In the genomic region with DNA sequence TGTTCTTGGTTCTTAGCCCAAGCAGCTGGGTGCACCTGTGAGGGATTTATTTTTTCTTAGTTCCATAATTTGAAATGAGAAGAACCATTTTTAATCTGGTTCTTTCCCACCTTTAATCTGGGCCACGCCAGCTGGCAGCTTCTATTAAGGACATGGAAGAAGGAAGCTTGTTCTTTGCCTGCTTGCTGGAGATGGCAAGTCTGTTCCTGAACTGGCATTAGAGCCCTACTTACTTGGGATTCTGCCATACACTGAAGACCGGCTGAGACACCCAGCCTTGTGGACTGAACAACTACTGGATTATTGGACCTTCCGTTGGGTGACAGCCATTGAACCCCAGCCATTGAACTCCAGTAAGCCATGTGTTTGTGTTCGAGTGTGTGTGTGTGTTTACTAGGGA, we compare ENCODE assay signal across 10 mouse cellular contexts. TPM values are rescaled to one million over a fixed set of nuclear protein-coding genes. Genes with fewer than 3 reads are reported as not detected.
DNase-seq lines count a peak whose midpoint lies in the region; ATAC-seq and TF ChIP-seq lines count a peak whose summit lies in the region.
"Had no signal": no experiment of that assay in that cellular context is flagged by ENCODE, and none has a peak within 500 bp of the region (broad histone marks: within the 10 kb centered on the region; RNA-seq: fewer than 3 reads in every experiment).

No protein-coding gene starts in this region.

- DNase-seq in heart, postnatal 14 days: no peak
- DNase-seq in MEL (ENCODE audit: low read depth, low spot score): peak; percentile 58
- no peak for DNase-seq in forebrain, embryonic 11.5 days (ENCODE audit: low spot score)
- no peak for DNase-seq in liver, postnatal 0 days
- no peak for DNase-seq in urinary bladder, postnatal 10 days (ENCODE audit: low spot score)
- DNase-seq in gastrocnemius, postnatal 25 days: no peak
- DNase-seq in gastrocnemius, postnatal 10 days: no peak
- DNase-seq: adrenal gland, postnatal 36 days; kidney, adult 9 months had no signal

- no peak for ATAC-seq in heart, embryonic 16.5 days (replicated peaks; ENCODE audit: extremely low read depth, insufficient read depth, low FRiP score)
- no peak for ATAC-seq in forebrain, embryonic 11.5 days (replicated peaks; ENCODE audit: low FRiP score)
- ATAC-seq in liver, postnatal 0 days: no peak

- no peak overlapping the region for H3K27ac ChIP-seq in heart, embryonic 16.5 days (ENCODE audit: low read length)
- 0 out of 2 replicates have a peak overlapping the region, but pooled peaks have one; percentile 7 for H3K27ac ChIP-seq in MEL (ENCODE audit: control insufficient read depth, low read depth, low read length)
- H3K27ac ChIP-seq in forebrain, embryonic 11.5 days (ENCODE audit: low read depth, low read length): no peak overlapping the region
- H3K27ac ChIP-seq in liver, postnatal 0 days (ENCODE audit: low read depth): peak overlapping the region; percentile 99; the same call in 1 of the 2 replicates

- H3K9ac ChIP-seq in heart, embryonic 16.5 days (ENCODE audit: low read length): no peak overlapping the region
- peak overlapping the region; percentile 74 for H3K9ac ChIP-seq in MEL (ENCODE audit: control insufficient read depth, low read depth, low read length, poor library complexity, severe bottlenecking)
- H3K9ac ChIP-seq in forebrain, embryonic 11.5 days (ENCODE audit: low read length): no peak overlapping the region
- peak overlapping the region; percentile 93 for H3K9ac ChIP-seq in liver, postnatal 0 days (replicated peaks)

- H3K4me2 ChIP-seq in heart, embryonic 16.5 days (ENCODE audit: low read depth, low read length): peak overlapping the region; percentile 91
- peak overlapping the region; percentile 24 for H3K4me2 ChIP-seq in forebrain, embryonic 11.5 days (ENCODE audit: low read depth, low read length, severe bottlenecking)
- H3K4me2 ChIP-seq in liver, postnatal 0 days (ENCODE audit: low read depth, low read length): peak overlapping the region; percentile 70

- H3K9me3 ChIP-seq in heart, embryonic 16.5 days (replicated peaks; ENCODE audit: control insufficient read depth, low read length): no peaks in the 10 kb centered on the region
- H3K9me3 ChIP-seq in MEL (replicated peaks; ENCODE audit: insufficient read depth, low read length): no peaks in the 10 kb centered on the region
- H3K9me3 ChIP-seq in forebrain, embryonic 11.5 days (ENCODE audit: control insufficient read depth, low read length): no peaks in the 10 kb centered on the region
- no peaks in the 10 kb centered on the region for H3K9me3 ChIP-seq in liver, postnatal 0 days (ENCODE audit: low read length)

- TF ChIP-seq EP300 in MEL (IDR thresholded peaks at IDR 0.05; ENCODE audit: low read depth in 1 of 2, low read length in 2 of 2): no peak
- TF ChIP-seq EP300 in liver, postnatal 0 days (IDR thresholded peaks at IDR 0.05; ENCODE audit: low read depth): no peak

- WGBS in heart, embryonic 16.5 days: 89% methylated on average over 4 of the region's 4 CpGs
- WGBS in forebrain, embryonic 11.5 days: 90% methylated on average over 4 of the region's 4 CpGs
- 65% methylated on average over 4 of the region's 4 CpGs for WGBS in liver, postnatal 0 days (ENCODE audit: insufficient replicate concordance)

- TF ChIP-seq POLR2A in MEL (IDR thresholded peaks at IDR 0.05; ENCODE audit: control insufficient read depth in 1 of 2, insufficient read depth in 1 of 2, low read depth in 1 of 2, low read length in 2 of 2, poor library complexity in 1 of 2): no peak

- no peaks in the 10 kb centered on the region for H3K27me3 ChIP-seq in heart, embryonic 16.5 days (ENCODE audit: control insufficient read depth, insufficient read depth, low read length)
- no peaks in the 10 kb centered on the region for H3K27me3 ChIP-seq in MEL (ENCODE audit: control insufficient read depth in 1 of 2, insufficient read depth in 2 of 2, low read length in 2 of 2)
- no peaks in the 10 kb centered on the region for H3K27me3 ChIP-seq in forebrain, embryonic 11.5 days (ENCODE audit: control insufficient read depth, insufficient read depth, low read length)
- H3K27me3 ChIP-seq in liver, postnatal 0 days (ENCODE audit: insufficient read depth, low read length): no peaks in the 10 kb centered on the region

- no peak for TF ChIP-seq RAD21 in MEL (IDR thresholded peaks at IDR 0.05; ENCODE audit: low read depth, low read length)

- peaks cover 18% of the 10 kb centered on the region; the same call in 1 of the 2 replicates for H3K79me2 ChIP-seq in MEL (ENCODE audit: control insufficient read depth, insufficient read depth, low read length, poor library complexity)

- H3K4me3 ChIP-seq in heart, embryonic 16.5 days (ENCODE audit: low read length): no peak overlapping the region
- H3K4me3 ChIP-seq in MEL (ENCODE audit: control insufficient read depth in 1 of 2, insufficient read depth in 1 of 2, low read depth in 2 of 2, low read length in 2 of 2): peak overlapping the region; percentile 22 to 58
- H3K4me3 ChIP-seq in forebrain, embryonic 11.5 days (ENCODE audit: low read depth, low read length): no peak overlapping the region
- peak overlapping the region; percentile 67 for H3K4me3 ChIP-seq in liver, postnatal 0 days (ENCODE audit: low read depth, low read length)

- H3K4me1 ChIP-seq in heart, embryonic 16.5 days (ENCODE audit: control insufficient read depth, insufficient read depth, low read length): peaks cover 28% of the 10 kb centered on the region
- peaks cover 8 to 44% of the 10 kb centered on the region in 2 experiments for H3K4me1 ChIP-seq in MEL (ENCODE audit: control insufficient read depth in 1 of 2, insufficient read depth in 2 of 2, low read length in 2 of 2)
- H3K4me1 ChIP-seq in forebrain, embryonic 11.5 days (replicated peaks; ENCODE audit: control insufficient read depth, insufficient read depth, low read length): peaks cover 12% of the 10 kb centered on the region; the same call in 1 of the 2 replicates
- H3K4me1 ChIP-seq in liver, postnatal 0 days (ENCODE audit: insufficient read depth): peaks cover 45% of the 10 kb centered on the region

- no peak for TF ChIP-seq CTCF in MEL (IDR thresholded peaks at IDR 0.05 in 2 of 3, conservative IDR thresholded peaks at IDR 0.05 in 1 of 3; ENCODE audit: control insufficient read depth in 1 of 3, insufficient read depth in 1 of 3, low read depth in 2 of 3, low read length in 3 of 3, poor library complexity in 1 of 3, severe bottlenecking in 1 of 3)
- no peak for TF ChIP-seq CTCF in liver, postnatal 0 days (IDR thresholded peaks at IDR 0.05; ENCODE audit: low read depth)

- no peaks in the 10 kb centered on the region for H3K36me3 ChIP-seq in heart, embryonic 16.5 days (ENCODE audit: control insufficient read depth, insufficient read depth)
- H3K36me3 ChIP-seq in MEL (ENCODE audit: control insufficient read depth in 1 of 2, insufficient read depth in 2 of 2, low read length in 2 of 2): peaks cover 0 to 55% of the 10 kb centered on the region in 2 experiments; a peak in 2 of 4 replicates
- H3K36me3 ChIP-seq in forebrain, embryonic 11.5 days (ENCODE audit: control insufficient read depth, insufficient read depth, low read length): no peaks in the 10 kb centered on the region
- H3K36me3 ChIP-seq in liver, postnatal 0 days (replicated peaks; ENCODE audit: insufficient read depth, low read length): no peaks in the 10 kb centered on the region

- intact Hi-C loops in heart, postnatal 14 days (cut with DNase I): loop anchor here (2.0 kb wide), 1 partner anchor 14 kb away; no protein-coding TSS in a partner anchor

RNA-seq across cellular contexts. Expression of a gene that starts 1.9 kb away (rescaled TPM):
- 7.8 and 9.4 TPM in 2 replicates for polyA plus RNA-seq in heart, embryonic 16.5 days (2015; fragmentation: Nextera tagmentation; extraction: Ambion mirVana)
- 1 to 10 TPM; 6.9 to 7.7 TPM for total RNA-seq in heart, postnatal 14 days (2021)
- 1.6 and 1.8 TPM in 2 replicates for total RNA-seq in MEL (2012; rRNA removed)
- polyA plus RNA-seq in MEL (2012; ENCODE audit: insufficient read depth in 1 of 2, insufficient read length in 2 of 2, low read depth in 1 of 2, low replicate concordance in 2 of 2, missing spikeins in 1 of 2): 1 to 10 TPM in 1 of 2 experiments, not detected in 1; 3.2 TPM
- polyA plus RNA-seq in forebrain, embryonic 11.5 days (2014; fragmentation: Nextera tagmentation; extraction: Ambion mirVana): 14.3 and 15.8 TPM in 2 replicates
- polyA plus RNA-seq in liver, postnatal 0 days (2015; fragmentation: Nextera tagmentation; extraction: Ambion mirVana): 4.1 and 4.9 TPM in 2 replicates
- 1 to 10 TPM; 4.5 to 5.3 TPM for total RNA-seq in gastrocnemius, postnatal 25 days (2021)
- total RNA-seq in gastrocnemius, postnatal 10 days (2021): 1 to 10 TPM; 3.7 to 4.7 TPM

RNA-seq across cellular contexts. Expression of a gene that starts 2.1 kb away (rescaled TPM):
- 5.0 and 6.4 TPM in 2 replicates for polyA plus RNA-seq in heart, embryonic 16.5 days (2015; fragmentation: Nextera tagmentation; extraction: Ambion mirVana)
- total RNA-seq in heart, postnatal 14 days (2021): 10 to 100 TPM; 47.6 to 77.3 TPM
- 2,824 and 3,687 TPM in 2 replicates for total RNA-seq in MEL (2012; rRNA removed)
- 1 to 10 TPM in 1 of 2 experiments, not detected in 1; 4.8 TPM for polyA plus RNA-seq in MEL (2012; ENCODE audit: insufficient read depth in 1 of 2, insufficient read length in 2 of 2, low read depth in 1 of 2, low replicate concordance in 2 of 2, missing spikeins in 1 of 2)
- polyA plus RNA-seq in forebrain, embryonic 11.5 days (2014; fragmentation: Nextera tagmentation; extraction: Ambion mirVana): 16.5 and 18.7 TPM in 2 replicates
- polyA plus RNA-seq in liver, postnatal 0 days (2015; fragmentation: Nextera tagmentation; extraction: Ambion mirVana): 9.4 and 13.8 TPM in 2 replicates
- 10 to 100 TPM; 12.1 to 12.5 TPM for total RNA-seq in gastrocnemius, postnatal 25 days (2021)
- 10 to 100 TPM; 77.5 to 90.5 TPM for total RNA-seq in gastrocnemius, postnatal 10 days (2021)

RNA-seq across cellular contexts. Expression of a gene that starts 3.1 kb away (rescaled TPM):
- polyA plus RNA-seq in heart, embryonic 16.5 days (2015; fragmentation: Nextera tagmentation; extraction: Ambion mirVana): not detected in 2 replicates
- total RNA-seq in heart, postnatal 14 days (2021): 1 to 10 TPM; 4.4 to 5.2 TPM
- total RNA-seq in MEL (2012; rRNA removed): 197 and 234 TPM in 2 replicates
- polyA plus RNA-seq in MEL (2012; ENCODE audit: insufficient read depth in 1 of 2, insufficient read length in 2 of 2, low read depth in 1 of 2, low replicate concordance in 2 of 2, missing spikeins in 1 of 2): under 1 TPM in 1 of 2 experiments, not detected in 1; 0.72 TPM
- 0.71 TPM in 1 of 2 replicates, not detected in the other for polyA plus RNA-seq in forebrain, embryonic 11.5 days (2014; fragmentation: Nextera tagmentation; extraction: Ambion mirVana)
- polyA plus RNA-seq in liver, postnatal 0 days (2015; fragmentation: Nextera tagmentation; extraction: Ambion mirVana): 0.46 TPM in 1 of 2 replicates, not detected in the other
- total RNA-seq in gastrocnemius, postnatal 25 days (2021): 1 to 10 TPM; 1.7 TPM
- total RNA-seq in gastrocnemius, postnatal 10 days (2021): 10 to 100 TPM; 10.3 to 10.7 TPM

RNA-seq across cellular contexts. Expression of a gene that starts 3.3 kb away (rescaled TPM):
- 40.0 and 43.5 TPM in 2 replicates for polyA plus RNA-seq in heart, embryonic 16.5 days (2015; fragmentation: Nextera tagmentation; extraction: Ambion mirVana)
- 10 to 100 TPM; 17.5 to 18.2 TPM for total RNA-seq in heart, postnatal 14 days (2021)
- 115 and 123 TPM in 2 replicates for total RNA-seq in MEL (2012; rRNA removed)
- polyA plus RNA-seq in MEL (2012; ENCODE audit: insufficient read depth in 1 of 2, insufficient read length in 2 of 2, low read depth in 1 of 2, low replicate concordance in 2 of 2, missing spikeins in 1 of 2): 100 to 1,000 TPM in 1 of 2 experiments, not detected in 1; 124 TPM
- polyA plus RNA-seq in forebrain, embryonic 11.5 days (2014; fragmentation: Nextera tagmentation; extraction: Ambion mirVana): 75.7 and 83.7 TPM in 2 replicates
- 49.2 and 49.3 TPM in 2 replicates for polyA plus RNA-seq in liver, postnatal 0 days (2015; fragmentation: Nextera tagmentation; extraction: Ambion mirVana)
- total RNA-seq in gastrocnemius, postnatal 25 days (2021): 10 to 100 TPM; 22.4 to 28.2 TPM
- total RNA-seq in gastrocnemius, postnatal 10 days (2021): 10 to 100 TPM; 23.3 to 28.3 TPM

RNA-seq across cellular contexts. Expression of a gene that starts 16.2 kb away (rescaled TPM):
- polyA plus RNA-seq in heart, embryonic 16.5 days (2015; fragmentation: Nextera tagmentation; extraction: Ambion mirVana): 2.7 and 3.8 TPM in 2 replicates
- 10 to 100 TPM; 22.1 to 48.5 TPM for total RNA-seq in heart, postnatal 14 days (2021)
- total RNA-seq in MEL (2012; rRNA removed): 2,744 and 3,348 TPM in 2 replicates
- 1,000 to 10,000 TPM in 1 of 2 experiments, 1 to 10 TPM in 1; 8.2 to 1,897 TPM for polyA plus RNA-seq in MEL (2012; ENCODE audit: insufficient read depth in 1 of 2, insufficient read length in 2 of 2, low read depth in 1 of 2, low replicate concordance in 2 of 2, missing spikeins in 1 of 2)
- 12.8 and 14.8 TPM in 2 replicates for polyA plus RNA-seq in forebrain, embryonic 11.5 days (2014; fragmentation: Nextera tagmentation; extraction: Ambion mirVana)
- polyA plus RNA-seq in liver, postnatal 0 days (2015; fragmentation: Nextera tagmentation; extraction: Ambion mirVana): 5.0 and 8.1 TPM in 2 replicates
- 10 to 100 TPM in 1 of 2 experiments, 1 to 10 TPM in 1; 7.1 to 11.4 TPM for total RNA-seq in gastrocnemius, postnatal 25 days (2021)
- 10 to 100 TPM; 79.1 to 93.5 TPM for total RNA-seq in gastrocnemius, postnatal 10 days (2021)

Comparison
In these comparisons a context has a peak if more than half of its experiments do, and no peak if none do; other contexts are left out.
1. H3K27ac ChIP-seq: peak in MEL (single experiment) and liver, postnatal 0 days (single experiment); none in heart, embryonic 16.5 days (single experiment) and forebrain, embryonic 11.5 days (single experiment).
2. H3K4me2 ChIP-seq: peak in every context shown above with its lines; median percentile 91 in heart, embryonic 16.5 days; 70 in liver, postnatal 0 days; 24 in forebrain, embryonic 11.5 days.
3. H3K4me3 ChIP-seq: peak in MEL (2 of 2) and liver, postnatal 0 days (single experiment); none in heart, embryonic 16.5 days (single experiment) and forebrain, embryonic 11.5 days (single experiment).
4. H3K9ac ChIP-seq: peak in MEL (single experiment) and liver, postnatal 0 days (single experiment); none in heart, embryonic 16.5 days (single experiment) and forebrain, embryonic 11.5 days (single experiment).
5. RNA of a gene that starts 2.1 kb away (total RNA-seq): 2,824 to 3,687 TPM in MEL; 77.5 to 90.5 TPM in gastrocnemius, postnatal 10 days, 47.6 to 77.3 TPM in heart, postnatal 14 days and 12.1 to 12.5 TPM in gastrocnemius, postnatal 25 days; every median in the first group is over 10 times any median in the second.
6. RNA of a gene that starts 3.1 kb away (total RNA-seq): 197 to 234 TPM in MEL; 10.3 to 10.7 TPM in gastrocnemius, postnatal 10 days, 4.4 to 5.2 TPM in heart, postnatal 14 days and 1.7 TPM in gastrocnemius, postnatal 25 days; every median in the first group is over 10 times any median in the second.